Mouse (Mus musculus) megakaryocyte, embryonic 14.5 days (primary cell): ENCODE results near the gene Mrps26.

Source experiments
- FLI1 ChIP-seq: IDR thresholded peaks from 2 replicates; pipeline ENCODE4 v1.6.1; 2012; ENCODE audit warnings: low read length, inconsistent platforms, mixed read lengths
- GATA1 ChIP-seq: IDR thresholded peaks from 3 replicates; pipeline ENCODE4 v1.6.1; 2012; ENCODE audit warnings: mixed read lengths, low read length, inconsistent platforms, borderline replicate concordance

DNA sequence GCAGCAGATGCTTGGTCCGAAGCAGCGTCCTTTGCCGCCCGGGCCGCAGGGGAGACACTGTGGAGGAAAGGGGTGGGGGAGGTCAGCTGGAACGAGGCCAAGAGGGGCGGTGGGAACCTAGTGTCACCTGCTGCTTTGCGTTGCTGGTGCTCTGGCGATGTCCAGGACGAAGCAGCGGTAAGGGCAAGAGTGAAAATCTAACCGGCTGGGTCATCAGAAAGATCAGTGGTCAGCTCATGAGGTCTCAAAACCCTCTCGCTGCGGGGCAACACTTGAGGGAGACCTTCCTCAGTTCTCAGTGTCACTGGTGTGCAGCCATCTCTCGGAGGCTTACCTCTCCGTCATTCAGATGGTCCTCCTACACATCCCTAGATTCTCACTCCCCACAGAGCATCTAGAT, 17.7 kb downstream of the Mrps26 start:
- TF ChIP-seq GATA1 = no peak
- TF ChIP-seq FLI1 = no peak
